Mouse (Mus musculus) ovary, adult 18-20 months (tissue): ENCODE data around the gene Zfp524.
A peak's percentile ranks its signal among the peaks of the same experiment; 100 is the strongest.

Experiments used
- DNase-seq: peaks from one replicate; pipeline ENCODE4 v3.0.0; 2022; ENCODE audit warnings: low spot score, mixed read lengths

Gene Zfp524

GRCm38 (mm10) chr7:5051193-5052192 is 37.3 kb downstream of the Zfp524 start, which contains the start of gene Zfp580:
TSS of gene Zfp580 (plus strand) at chr7:5051538.
- peak; percentile 50 for DNase-seq

- no peak for DNase-seq
Observed at GRCm38 (mm10) chr7:5052438-5052837, 38.2 kb downstream of the Zfp524 start.

- no peak for DNase-seq
Observed at GRCm38 (mm10) chr7:5052931-5053343, 38.7 kb downstream of the Zfp524 start.

- no peak for DNase-seq
Observed at GRCm38 (mm10) chr7:5053456-5054179, 39.4 kb downstream of the Zfp524 start.

GRCm38 (mm10) chr7:5056651-5057263 is 42.5 kb downstream of the Zfp524 start:
- no peak for DNase-seq

- DNase-seq: no peak
Observed at GRCm38 (mm10) chr7:5057381-5057780, 43.2 kb downstream of the Zfp524 start.

- no peak for DNase-seq
Observed at GRCm38 (mm10) chr7:5057804-5058203, 43.6 kb downstream of the Zfp524 start.

GRCm38 (mm10) chr7:5058631-5059030 is 44.4 kb downstream of the Zfp524 start:
- DNase-seq: no peak

GRCm38 (mm10) chr7:5059421-5059820 is 45.2 kb downstream of the Zfp524 start:
- no peak for DNase-seq

- peak; percentile 72 for DNase-seq
Observed at GRCm38 (mm10) chr7:5060239-5060731, 46.1 kb downstream of the Zfp524 start.

- DNase-seq: peak; percentile 96
Observed at GRCm38 (mm10) chr7:5060944-5061773, 46.9 kb downstream of the Zfp524 start.

- DNase-seq: peak; percentile 90
Observed at GRCm38 (mm10) chr7:5061774-5062359, 47.7 kb downstream of the Zfp524 start, which contains the start of gene U2af2. TSS of gene U2af2 (plus strand) at chr7:5062143.

- no peak for DNase-seq
Observed at GRCm38 (mm10) chr7:5062360-5063001, 48.3 kb downstream of the Zfp524 start.

- no peak for DNase-seq
Observed at GRCm38 (mm10) chr7:5064886-5065285, 50.7 kb downstream of the Zfp524 start.
